Mouse (Mus musculus) megakaryocyte, embryonic 14.5 days (primary cell): ENCODE measurements around the gene Bcl9.

Source experiments
- FLI1 ChIP-seq: IDR thresholded peaks from 2 replicates; pipeline ENCODE4 v1.6.1; 2012; ENCODE audit warnings: low read length, inconsistent platforms, mixed read lengths
- GATA1 ChIP-seq: IDR thresholded peaks from 3 replicates; pipeline ENCODE4 v1.6.1; 2012; ENCODE audit warnings: mixed read lengths, low read length, inconsistent platforms, borderline replicate concordance

GRCm38 (mm10) chr3:97185098-97185860, 112.4 kb downstream of the Bcl9 start:
- TF ChIP-seq GATA1 (no peak), FLI1 (no peak)
